Mouse (Mus musculus) limb, embryonic 14.5 days (tissue): ENCODE results near the gene Myo18b. TPM values are rescaled to one million over a fixed set of nuclear protein-coding genes. Genes with fewer than 3 reads are reported as not detected.

Experiments used
- ATAC-seq: fragments of 200-750 bp; cut with Nextera tagmentation; 2 replicates; pipeline ENCODE4 v1.8.0; 2017; ENCODE audit warnings: low read depth, moderate number of reproducible peaks, moderate TSS enrichment; ENCODE audit not compliant: low FRiP score
- DNase-seq: peaks from one replicate; pipeline ENCODE4 v3.0.0-alpha.2; 2015; ENCODE audit warnings: low spot score
- H3K27ac ChIP-seq: fragments of 300-500 bp; sonication (generic); replicated peaks from 2 replicates; pipeline ENCODE4 v1.5.1; 2014; ENCODE audit warnings: low read depth, mild to moderate bottlenecking, low read length, moderate library complexity, mixed read lengths
- H3K27me3 ChIP-seq: fragments of 300-500 bp; sonication (generic); 2 replicates; pipeline ENCODE4 v1.6.1; 2014; ENCODE audit warnings: low read length, mixed read lengths; ENCODE audit not compliant: control insufficient read depth, insufficient read depth
- H3K36me3 ChIP-seq: fragments of 300-500 bp; sonication (generic); 2 replicates; pipeline ENCODE4 v1.6.1; 2014; ENCODE audit warnings: mild to moderate bottlenecking, low read length, moderate library complexity, mixed read lengths; ENCODE audit not compliant: control insufficient read depth, insufficient read depth
- H3K4me1 ChIP-seq: fragments of 300-500 bp; sonication (generic); 2 replicates; pipeline ENCODE4 v1.6.1; 2014; ENCODE audit warnings: antibody characterized with exemption, low read length, mixed read lengths; ENCODE audit not compliant: control insufficient read depth, insufficient read depth
- H3K4me2 ChIP-seq: fragments of 300-500 bp; sonication (generic); replicated peaks from 2 replicates; pipeline ENCODE4 v1.6.1; 2014; ENCODE audit warnings: low read depth, mild to moderate bottlenecking, low read length, moderate library complexity; ENCODE audit not compliant: severe bottlenecking
- H3K4me3 ChIP-seq: fragments of 300-500 bp; sonication (generic); replicated peaks from 2 replicates; pipeline ENCODE4 v1.5.1; 2014; ENCODE audit warnings: low read length
- H3K9ac ChIP-seq: fragments of 300-500 bp; sonication (generic); 2 replicates; pipeline ENCODE4 v1.6.1; 2014; ENCODE audit warnings: mild to moderate bottlenecking, low read depth, low read length, moderate library complexity; ENCODE audit not compliant: severe bottlenecking
- H3K9me3 ChIP-seq: fragments of 300-500 bp; sonication (generic); 2 replicates; pipeline ENCODE4 v1.6.1; 2016; ENCODE audit warnings: low read length; ENCODE audit not compliant: control insufficient read depth
- POLR2A ChIP-seq: fragments of 200-500 bp; IDR thresholded peaks from 2 replicates; pipeline ENCODE4 v1.8.0; 2012; ENCODE audit warnings: inconsistent platforms, mild to moderate bottlenecking, moderate library complexity, borderline replicate concordance; ENCODE audit not compliant: insufficient read depth, insufficient read length; ENCODE audit errors: extremely low read depth
- WGBS: fragments of 180-500 bp; shearing (Covaris S2); extraction: QIAGEN DNeasy Blood & Tissue Kit; methylation state at CpG from one replicate; pipeline ENCODE4 v1.1.7; 2014; 5-methylcytosine and 5-hydroxymethylcytosine counted together
- polyA plus RNA-seq, 2 experiments: library from polyadenylated mRNA; depleted of rRNA in 1 of 2; stranded (reverse) in 1 of 2; unstranded in 1 of 2; fragments of >200 nt; fragmentation: Nextera tagmentation in 1 of 2; extraction: Ambion mirVana in 1 of 2; gene quantifications; 2 replicates each; pipeline versions ENCODE4 v1.2.1 to v1.2.3; 2012 to 2014

The Myo18b gene
- polyA plus RNA-seq, 2 experiments: 3.7 to 6.5 TPM

GRCm38 (mm10) chr5:112672457-112672856 lies 223.7 kb downstream of the Myo18b start:
- Histone ChIP-seq H3K4me1 (no peaks in the 10 kb centered on the region), H3K27me3 (no peaks in the 10 kb centered on the region), H3K9me3 (no peaks in the 10 kb centered on the region), H3K4me3 (no peak overlapping the region), H3K27ac (no peak overlapping the region), H3K9ac (no peak overlapping the region), H3K36me3 (no peaks in the 10 kb centered on the region), H3K4me2 (no peak overlapping the region)
- 58% methylated on average over 7 of the region's 7 CpGs for WGBS
- DNase-seq (no peak), ATAC-seq (no peak)
- no peak for TF ChIP-seq POLR2A

DNA sequence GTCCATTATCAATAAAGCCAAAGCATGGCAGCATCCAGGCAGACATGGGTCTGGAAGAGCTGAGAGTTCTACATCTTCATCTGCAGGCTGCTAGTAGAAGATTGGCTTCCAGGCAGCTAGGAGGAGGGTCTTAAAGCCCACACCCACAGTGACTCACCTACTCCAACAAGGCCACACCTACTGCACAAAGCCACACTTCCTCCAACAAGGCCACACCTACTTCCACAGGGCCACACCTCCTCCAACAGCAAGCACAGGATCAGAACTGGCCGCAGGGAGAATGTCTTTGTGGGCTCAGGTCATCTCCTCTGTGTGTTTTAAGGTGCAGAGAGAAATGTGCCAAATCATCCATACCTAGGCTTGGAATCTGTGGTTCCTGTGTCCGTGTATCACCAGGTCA lies 224.2 kb downstream of the Myo18b start:
- no peaks in the 10 kb centered on the region for H3K27me3 ChIP-seq
- no peaks in the 10 kb centered on the region for H3K9me3 ChIP-seq
- TF ChIP-seq POLR2A: no peak
- 0 out of 2 replicates have a peak, but pooled peaks cover 2% of the 10 kb centered on the region for H3K4me1 ChIP-seq
- DNase-seq (no peak), ATAC-seq (no peak)
- H3K9ac ChIP-seq: no peak overlapping the region
- no peak overlapping the region for H3K4me2 ChIP-seq
- 52% methylated on average over 2 of the region's 2 CpGs for WGBS
- H3K27ac ChIP-seq: no peak overlapping the region
- H3K36me3 ChIP-seq: no peaks in the 10 kb centered on the region
- H3K4me3 ChIP-seq: no peak overlapping the region

- Histone ChIP-seq H3K9ac (0 out of 2 replicates have a peak overlapping the region, but pooled peaks have one; percentile 2), H3K27me3 (no peaks in the 10 kb centered on the region), H3K4me3 (no peak overlapping the region), H3K36me3 (no peaks in the 10 kb centered on the region), H3K9me3 (no peaks in the 10 kb centered on the region), H3K4me1 (peaks cover 6% of the 10 kb centered on the region; the same call in 1 of the 2 replicates), H3K27ac (no peak overlapping the region), H3K4me2 (no peak overlapping the region)
- WGBS: 61% methylated on average over 8 of the region's 8 CpGs
- DNase-seq: no peak
- no peak for ATAC-seq
- no peak for TF ChIP-seq POLR2A
These were observed 229.0 kb downstream of the Myo18b start for GRCm38 (mm10) chr5:112667153-112667552.

GRCm38 (mm10) chr5:112665661-112666060 lies 230.5 kb downstream of the Myo18b start:
- ATAC-seq (no peak), DNase-seq (no peak)
- no peak overlapping the region for H3K4me3 ChIP-seq
- 68% methylated on average over 7 of the region's 7 CpGs for WGBS
- H3K4me2 ChIP-seq: no peak overlapping the region
- H3K9ac ChIP-seq: no peak overlapping the region
- H3K27ac ChIP-seq: no peak overlapping the region
- no peaks in the 10 kb centered on the region for H3K36me3 ChIP-seq
- no peaks in the 10 kb centered on the region for H3K9me3 ChIP-seq
- TF ChIP-seq POLR2A: no peak
- no peaks in the 10 kb centered on the region for H3K27me3 ChIP-seq
- peaks cover 6% of the 10 kb centered on the region; the same call in 1 of the 2 replicates for H3K4me1 ChIP-seq

DNA sequence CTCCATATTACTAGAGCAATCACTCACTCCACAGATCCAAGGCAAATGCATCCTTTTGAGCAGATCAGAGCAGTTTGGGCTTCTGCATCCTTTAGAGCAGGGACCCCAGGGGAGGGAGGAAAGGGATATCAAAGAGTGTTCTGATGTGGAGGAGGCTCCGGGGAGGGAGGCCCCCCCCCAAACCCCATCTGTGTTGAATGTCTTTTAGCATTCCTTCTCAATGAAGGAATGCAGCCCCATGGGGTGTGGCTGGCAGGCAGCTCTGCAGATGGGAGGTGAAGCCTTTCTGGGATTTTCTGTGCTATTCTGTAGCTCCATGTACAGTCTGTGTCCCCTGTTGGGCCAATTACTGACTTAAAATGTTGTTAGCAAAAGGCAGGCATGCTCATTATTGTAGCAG lies 232.5 kb downstream of the Myo18b start:
- WGBS: 7% methylated on average over 1 of the region's 1 CpGs

More for the DNA sequence above, 232.5 kb downstream of the Myo18b start:
- H3K27me3 ChIP-seq: no peaks in the 10 kb centered on the region
- H3K9ac ChIP-seq: no peak overlapping the region
- H3K4me2 ChIP-seq: no peak overlapping the region
- DNase-seq: peak; percentile 59
- H3K4me3 ChIP-seq: no peak overlapping the region
- no peak overlapping the region for H3K27ac ChIP-seq
- peaks cover 6% of the 10 kb centered on the region; the same call in 1 of the 2 replicates for H3K4me1 ChIP-seq
- no peaks in the 10 kb centered on the region for H3K36me3 ChIP-seq
- no peak; the same call in 1 of the 2 replicates for ATAC-seq
- H3K9me3 ChIP-seq: no peaks in the 10 kb centered on the region
- no peak for TF ChIP-seq POLR2A
